Mouse (Mus musculus) kidney, postnatal 0 days (tissue): Measurements from ENCODE around the gene Lrch1. TPM values are rescaled to one million over a fixed set of nuclear protein-coding genes. Genes with fewer than 3 reads are reported as not detected.

ENCODE experiments used
- ATAC-seq: fragments of 200-750 bp; cut with Nextera tagmentation; replicated peaks from 2 replicates; pipeline ENCODE4 v1.8.0; 2017; ENCODE audit warnings: low read depth, moderate number of reproducible peaks, moderate TSS enrichment, moderate library complexity; ENCODE audit not compliant: low FRiP score
- DNase-seq: peaks from one replicate; pipeline ENCODE4 v3.0.0-alpha.2; 2016; ENCODE audit warnings: low spot score
- H3K27ac ChIP-seq: fragments of 300-500 bp; sonication (generic); 2 replicates; pipeline ENCODE4 v1.5.1; 2014; ENCODE audit warnings: mild to moderate bottlenecking
- H3K27me3 ChIP-seq: fragments of 300-500 bp; sonication (generic); 2 replicates; pipeline ENCODE4 v1.6.1; 2014; ENCODE audit warnings: low read length, mixed read lengths; ENCODE audit not compliant: insufficient read depth
- H3K36me3 ChIP-seq: fragments of 300-500 bp; sonication (generic); 2 replicates; pipeline ENCODE4 v1.6.1; 2014; ENCODE audit warnings: low read length, mixed read lengths; ENCODE audit not compliant: insufficient read depth
- H3K4me1 ChIP-seq: fragments of 300-500 bp; sonication (generic); replicated peaks from 2 replicates; pipeline ENCODE4 v1.6.1; 2014; ENCODE audit warnings: antibody characterized with exemption, low read length, mixed read lengths; ENCODE audit not compliant: insufficient read depth
- H3K4me2 ChIP-seq: fragments of 300-500 bp; sonication (generic); 2 replicates; pipeline ENCODE4 v1.6.1; 2014; ENCODE audit warnings: mild to moderate bottlenecking, low read length, moderate library complexity, mixed read lengths
- H3K4me3 ChIP-seq: fragments of 300-500 bp; sonication (generic); replicated peaks from 2 replicates; pipeline ENCODE4 v1.5.1; 2014; ENCODE audit warnings: low read depth, low read length
- H3K9ac ChIP-seq: fragments of 300-500 bp; sonication (generic); 2 replicates; pipeline ENCODE4 v1.6.1; 2014; ENCODE audit warnings: low read depth, low read length
- H3K9me3 ChIP-seq: fragments of 300-500 bp; sonication (generic); replicated peaks from 2 replicates; pipeline ENCODE4 v1.6.1; 2016; ENCODE audit warnings: low read length, inconsistent platforms, mixed read lengths
- CTCF ChIP-seq: IDR thresholded peaks from 2 replicates; pipeline ENCODE4 v1.5.1; 2016; ENCODE audit warnings: antibody characterized with exemption, low read depth, mild to moderate bottlenecking, moderate library complexity
- WGBS: fragments of 180-500 bp; shearing (Covaris S2); extraction: QIAGEN DNeasy Blood & Tissue Kit; methylation state at CpG from one replicate; pipeline ENCODE4 v1.1.7; 2014; 5-methylcytosine and 5-hydroxymethylcytosine counted together
- polyA plus RNA-seq: library from polyadenylated mRNA; unstranded; fragments of >200 nt; fragmentation: Nextera tagmentation; extraction: Ambion mirVana; gene quantifications from 2 replicates; pipeline ENCODE4 v1.2.1, GENCODE M21; 2015

The Lrch1 gene
- polyA plus RNA-seq, 1 experiment from 2014 or later, result 16.3 TPM

DNA sequence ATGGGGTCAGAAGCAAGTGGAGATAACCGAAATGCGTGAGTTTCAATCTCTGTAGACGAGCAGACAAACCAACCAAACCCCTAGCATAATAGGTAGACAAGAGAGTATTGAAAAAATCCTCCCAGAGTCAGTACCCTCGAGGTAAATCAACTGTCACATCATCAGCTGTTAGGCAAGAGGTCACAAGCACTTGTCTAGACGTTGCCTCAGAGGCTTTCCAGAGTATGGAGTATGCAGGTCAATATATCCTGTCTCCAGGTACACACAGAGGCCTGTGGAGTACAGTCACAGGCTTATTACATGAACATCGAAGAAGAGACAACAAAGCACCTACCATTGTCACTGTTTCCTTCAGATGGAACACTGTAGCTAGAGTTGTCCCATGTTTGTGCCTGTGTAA, 154.9 kb downstream of the Lrch1 start:
- no peak for ATAC-seq
- Histone ChIP-seq H3K4me3 (no peak overlapping the region), H3K36me3 (peaks cover 38% of the 10 kb centered on the region; the same call in 1 of the 2 replicates), H3K9ac (no peak overlapping the region), H3K27ac (no peak overlapping the region), H3K27me3 (no peaks in the 10 kb centered on the region), H3K9me3 (no peaks in the 10 kb centered on the region), H3K4me2 (no peak overlapping the region), H3K4me1 (0 out of 2 replicates have a peak, but pooled peaks cover 3% of the 10 kb centered on the region)
- 83% methylated on average over 6 of the region's 6 CpGs for WGBS
- no peak for DNase-seq
- no peak for TF ChIP-seq CTCF

DNA sequence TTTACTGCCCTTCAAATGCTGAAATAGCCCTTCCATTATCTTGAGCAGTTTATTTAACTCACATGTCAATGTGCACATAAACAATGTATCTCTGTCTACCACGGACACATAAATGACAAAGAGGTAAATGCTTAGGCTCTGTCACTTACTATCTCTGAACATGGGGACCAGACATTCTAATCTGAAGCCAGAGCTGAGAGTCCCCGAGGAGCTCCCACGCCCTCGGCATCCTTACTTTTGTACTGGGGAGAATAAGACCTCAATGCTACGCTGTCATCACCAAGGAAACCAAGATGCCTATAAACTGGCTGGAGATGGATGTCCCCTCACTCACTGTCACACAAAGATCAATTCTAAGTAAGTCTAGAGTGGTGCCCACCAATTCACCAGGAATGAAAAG, 157.1 kb downstream of the Lrch1 start:
- ATAC-seq (no peak), DNase-seq (no peak)
- Histone ChIP-seq H3K9me3 (no peaks in the 10 kb centered on the region), H3K4me3 (no peak overlapping the region), H3K9ac (no peak overlapping the region), H3K27ac (no peak overlapping the region), H3K4me2 (no peak overlapping the region), H3K4me1 (0 out of 2 replicates have a peak, but pooled peaks cover 3% of the 10 kb centered on the region), H3K27me3 (no peaks in the 10 kb centered on the region), H3K36me3 (peaks cover 21% of the 10 kb centered on the region; the same call in 1 of the 2 replicates)
- 76% methylated on average over 5 of the region's 5 CpGs for WGBS
- TF ChIP-seq CTCF, result no peak

DNA sequence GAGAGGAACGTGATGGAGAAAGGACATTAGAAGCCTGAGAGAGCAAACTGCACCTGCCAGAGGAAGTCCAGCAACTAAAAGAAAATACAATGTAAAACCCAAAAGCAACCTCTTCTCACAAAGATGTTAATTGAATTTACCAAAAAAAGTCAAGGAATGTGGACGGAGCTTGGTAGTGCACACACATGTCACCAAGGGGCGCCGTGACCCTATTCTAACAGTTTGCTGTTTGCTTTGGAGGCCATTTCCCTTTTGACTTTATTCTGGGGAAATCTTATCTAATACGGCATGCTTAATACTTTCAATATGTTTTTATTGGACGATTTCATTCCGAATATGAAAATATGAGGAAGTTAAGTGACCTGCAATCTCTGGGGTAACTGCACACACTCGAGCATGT, 158.9 kb downstream of the Lrch1 start:
- peak; percentile 62 for DNase-seq
- no peaks in the 10 kb centered on the region for H3K9me3 ChIP-seq
- peaks cover 23% of the 10 kb centered on the region; the same call in 1 of the 2 replicates for H3K36me3 ChIP-seq
- no peaks in the 10 kb centered on the region for H3K27me3 ChIP-seq
- H3K4me1 ChIP-seq, result 0 out of 2 replicates have a peak, but pooled peaks cover 3% of the 10 kb centered on the region
- H3K4me2 ChIP-seq, result no peak overlapping the region
- peak; percentile 64 for TF ChIP-seq CTCF
- no peak overlapping the region for H3K27ac ChIP-seq
- 69% methylated on average over 8 of the region's 8 CpGs for WGBS
- H3K9ac ChIP-seq, result no peak overlapping the region
- no peak overlapping the region for H3K4me3 ChIP-seq
- ATAC-seq, result no peak

DNA sequence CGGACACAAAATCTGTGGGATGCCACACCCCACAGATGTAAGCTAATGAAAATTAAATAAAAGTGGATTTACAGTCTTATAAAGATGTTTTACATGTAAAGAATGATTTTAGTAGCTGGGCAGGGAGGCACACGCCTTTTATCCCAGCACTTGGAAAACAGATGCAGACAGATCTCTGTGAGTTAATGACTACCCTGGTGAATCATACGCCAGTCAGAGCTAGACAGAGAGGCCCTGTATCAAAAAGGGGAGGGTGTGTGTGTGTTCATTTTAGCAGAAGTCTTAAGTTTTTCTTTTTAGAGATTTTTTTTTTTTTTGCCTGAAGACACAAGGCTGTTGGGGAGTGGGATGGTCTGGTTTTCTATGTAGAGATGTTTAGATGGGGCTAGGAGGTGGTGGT, 160.0 kb downstream of the Lrch1 start:
- ATAC-seq, result no peak
- H3K27me3 ChIP-seq, result no peaks in the 10 kb centered on the region
- H3K4me1 ChIP-seq, result 0 out of 2 replicates have a peak, but pooled peaks cover 3% of the 10 kb centered on the region

DNA sequence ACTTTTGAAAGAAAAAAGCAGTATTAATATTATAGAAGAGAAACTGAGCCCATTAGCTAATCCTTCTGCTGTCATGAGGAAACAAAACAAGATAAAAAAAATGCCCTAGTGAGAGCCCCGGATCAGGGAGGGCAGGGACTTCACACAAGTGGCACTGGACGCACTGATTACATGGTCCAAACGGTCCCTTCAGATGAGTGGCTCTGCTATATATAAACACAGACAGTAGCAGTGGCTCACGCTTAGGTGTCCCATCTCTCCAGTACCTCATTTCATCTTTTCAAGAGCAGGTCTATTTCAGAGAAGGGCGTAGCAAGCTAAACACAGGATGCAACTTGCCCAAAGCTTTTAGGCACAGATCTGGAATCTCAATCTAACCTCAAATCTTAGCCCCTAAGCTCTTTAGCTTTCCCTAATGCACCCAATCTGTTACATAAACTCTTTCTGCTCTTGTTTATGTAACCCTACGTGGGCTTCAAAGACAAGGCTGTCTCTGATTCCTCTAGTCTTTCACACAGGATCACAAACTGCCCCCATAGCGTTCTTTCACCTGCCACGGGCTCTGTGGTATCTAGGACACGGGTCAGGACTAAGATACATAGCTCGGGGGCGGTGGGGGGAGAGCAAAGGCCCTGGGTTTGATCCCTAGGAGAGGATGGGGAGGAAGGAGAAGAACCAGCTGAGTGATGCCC, 163.3 kb downstream of the Lrch1 start:
- Histone ChIP-seq H3K9ac (no peak overlapping the region), H3K4me2 (no peak overlapping the region), H3K4me3 (no peak overlapping the region), H3K36me3 (peaks cover 19% of the 10 kb centered on the region), H3K27me3 (no peaks in the 10 kb centered on the region), H3K27ac (no peak overlapping the region), H3K9me3 (no peaks in the 10 kb centered on the region), H3K4me1 (0 out of 2 replicates have a peak, but pooled peaks cover 3% of the 10 kb centered on the region)
- 87% methylated on average over 11 of the region's 11 CpGs for WGBS
- ATAC-seq, result no peak
- DNase-seq, result no peak
- no peak for TF ChIP-seq CTCF

More for the DNA sequence above, 160.0 kb downstream of the Lrch1 start:
- Histone ChIP-seq H3K36me3 (peaks cover 23% of the 10 kb centered on the region), H3K27ac (no peak overlapping the region), H3K9ac (no peak overlapping the region), H3K9me3 (no peaks in the 10 kb centered on the region), H3K4me2 (no peak overlapping the region), H3K4me3 (no peak overlapping the region)
- TF ChIP-seq CTCF, result no peak
- DNase-seq, result no peak
- 84% methylated on average over 3 of the region's 3 CpGs for WGBS

DNA sequence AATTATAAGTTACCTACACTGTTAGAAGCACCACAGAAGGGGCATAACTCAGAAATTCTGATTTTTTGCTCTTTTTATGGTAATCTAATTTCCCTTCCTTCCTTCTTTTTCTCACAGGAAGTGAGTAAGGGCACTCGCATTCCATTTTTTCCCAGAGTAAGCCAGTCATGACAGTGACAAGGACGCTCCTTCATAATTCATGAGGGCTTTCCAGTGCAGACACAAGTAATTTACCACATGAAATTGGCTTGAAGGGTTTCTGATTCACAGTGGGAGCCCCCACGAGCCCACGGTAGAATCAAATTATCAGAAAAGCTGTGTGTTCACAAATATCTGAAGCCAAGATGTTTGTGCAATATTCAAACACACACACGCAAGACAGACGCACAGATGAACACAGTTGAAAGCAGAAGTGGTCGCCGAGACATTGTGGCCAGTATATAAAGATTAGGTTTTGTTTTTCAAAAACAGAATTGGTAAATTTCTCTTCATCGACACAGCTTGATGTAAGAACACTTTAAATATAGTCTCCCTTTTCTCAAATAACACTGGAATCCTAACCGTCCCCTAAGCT, 173.5 kb downstream of the Lrch1 start:
- Histone ChIP-seq H3K9ac (no peak overlapping the region), H3K4me2 (no peak overlapping the region), H3K36me3 (peaks cover 34% of the 10 kb centered on the region), H3K4me3 (no peak overlapping the region), H3K9me3 (no peaks in the 10 kb centered on the region), H3K4me1 (no peaks in the 10 kb centered on the region), H3K27me3 (no peaks in the 10 kb centered on the region), H3K27ac (no peak overlapping the region)
- 80% methylated on average over 10 of the region's 10 CpGs for WGBS
- ATAC-seq (no peak), DNase-seq (no peak)
- TF ChIP-seq CTCF, result no peak
